Comparison of ENCODE assay signal across 25 mouse cellular contexts in genomic region chr9:106504246-106504645, GRCm38 (mm10). TPM values are rescaled to one million over a fixed set of nuclear protein-coding genes. Genes with fewer than 3 reads are reported as not detected.
"Had no signal": no experiment of that assay in that cellular context is flagged by ENCODE, and none has a peak within 500 bp of the region (broad histone marks: within the 10 kb centered on the region; RNA-seq: fewer than 3 reads in every experiment).

No protein-coding gene starts in this region.

- H3K36me3 ChIP-seq: liver, embryonic 15.5 days; lung, embryonic 15.5 days; midbrain, embryonic 13.5 days; midbrain, embryonic 15.5 days; neural tube, embryonic 13.5 days; neural tube, embryonic 15.5 days; stomach, embryonic 15.5 days had no signal

- H3K4me3 ChIP-seq: liver, embryonic 15.5 days; lung, embryonic 15.5 days; megakaryocyte, embryonic 14.5 days; midbrain, embryonic 13.5 days; midbrain, embryonic 15.5 days; neural tube, embryonic 13.5 days; neural tube, embryonic 15.5 days; stomach, embryonic 15.5 days had no signal

- H3K9me3 ChIP-seq: liver, embryonic 15.5 days; lung, embryonic 15.5 days; midbrain, embryonic 13.5 days; midbrain, embryonic 15.5 days; neural tube, embryonic 13.5 days; neural tube, embryonic 15.5 days; stomach, embryonic 15.5 days had no signal

- H3K9ac ChIP-seq: liver, embryonic 15.5 days; liver, postnatal 0 days; lung, embryonic 15.5 days; midbrain, embryonic 13.5 days; midbrain, embryonic 15.5 days; neural tube, embryonic 13.5 days; neural tube, embryonic 15.5 days; stomach, embryonic 15.5 days had no signal

- H3K4me1 ChIP-seq: liver, embryonic 15.5 days; lung, embryonic 15.5 days; megakaryocyte, embryonic 14.5 days; midbrain, embryonic 13.5 days; midbrain, embryonic 15.5 days; neural tube, embryonic 13.5 days; neural tube, embryonic 15.5 days; stomach, embryonic 15.5 days had no signal

- H3K27ac ChIP-seq: liver, embryonic 15.5 days; lung, embryonic 15.5 days; macrophage; midbrain, embryonic 13.5 days; midbrain, embryonic 15.5 days; neural tube, embryonic 13.5 days; neural tube, embryonic 15.5 days; stomach, embryonic 15.5 days; stomach, postnatal 0 days had no signal

- DNase-seq: liver, postnatal 0 days; lung, adult 2 months; lung, postnatal 14 days; lung, postnatal 36 days; retina, postnatal 1 day; right cerebral cortex, adult 18-20 months; right cerebral cortex, postnatal 25 days; right cerebral cortex, postnatal 4 days; spleen, adult 18-20 months; thymus, adult 2 months; thymus, postnatal 25 days; thymus, postnatal 4 days had no signal

RNA-seq across cellular contexts. Expression of gene Iqcf1, which starts 4.5 kb away (rescaled TPM):
- total RNA-seq: megakaryocyte progenitor cell, adult 5-6 weeks; midbrain, postnatal 0 days; monocyte, adult 5-6 weeks had no signal

RNA-seq across cellular contexts. Expression of gene Iqcf5, which starts 10.1 kb away (rescaled TPM):
- total RNA-seq: megakaryocyte progenitor cell, adult 5-6 weeks; midbrain, postnatal 0 days; monocyte, adult 5-6 weeks had no signal

RNA-seq across cellular contexts. Expression of gene Gpr62, which starts 38.5 kb away (rescaled TPM):
- total RNA-seq: megakaryocyte progenitor cell, adult 5-6 weeks had no signal
